Mouse (Mus musculus) induced T-regulatory cell, adult 2 months (primary cell): ENCODE measurements around the gene Iqcm.
"Not testable (repeated sequence)": the region's sequence is repeated elsewhere in the genome, so short reads cannot be mapped to it uniquely, and the experiment has no call there.

Experiments
- DNase-seq: peaks from one replicate; pipeline ENCODE4 v3.0.0-alpha.2; 2012; ENCODE audit warnings: low read depth

Gene Iqcm

GRCm38 (mm10) chr8:75448394-75448793 lies at the start of gene Iqcm:
TSS of gene Iqcm (plus strand) at chr8:75448694.
- DNase-seq: no peak

- DNase-seq: no peak
These were observed 42.0 kb upstream of the Iqcm start, which contains the start of gene Gm10358 for GRCm38 (mm10) chr8:75406489-75406888. TSS of gene Gm10358 (minus strand) at chr8:75406589.

GRCm38 (mm10) chr8:75415696-75416095 lies 32.8 kb upstream of the Iqcm start:
- not testable (repeated sequence) for DNase-seq

GRCm38 (mm10) chr8:75476756-75477155 lies 28.3 kb downstream of the Iqcm start:
- no peak for DNase-seq

- no peak for DNase-seq
These were observed 40.7 kb downstream of the Iqcm start for GRCm38 (mm10) chr8:75489035-75489678.

DNA sequence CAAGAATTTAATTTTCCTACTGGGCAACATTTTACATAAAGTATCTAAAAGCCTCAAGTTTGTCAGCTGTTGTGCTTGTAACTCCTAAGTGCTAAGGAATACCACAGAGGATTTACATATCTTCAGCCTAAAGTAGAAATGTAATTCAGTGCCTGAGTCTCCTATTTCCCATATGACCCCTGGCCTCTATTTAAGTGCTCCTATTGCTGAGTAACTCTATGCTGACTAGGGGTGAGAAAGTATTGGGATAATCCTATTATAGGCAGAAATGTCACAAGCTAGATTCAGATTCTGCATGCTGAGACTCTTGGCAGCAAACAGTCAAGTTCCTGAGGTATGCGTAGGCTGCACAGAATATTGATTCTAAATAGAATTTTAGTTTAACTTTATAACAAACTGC lies 60.8 kb downstream of the Iqcm start:
- DNase-seq: no peak

DNA sequence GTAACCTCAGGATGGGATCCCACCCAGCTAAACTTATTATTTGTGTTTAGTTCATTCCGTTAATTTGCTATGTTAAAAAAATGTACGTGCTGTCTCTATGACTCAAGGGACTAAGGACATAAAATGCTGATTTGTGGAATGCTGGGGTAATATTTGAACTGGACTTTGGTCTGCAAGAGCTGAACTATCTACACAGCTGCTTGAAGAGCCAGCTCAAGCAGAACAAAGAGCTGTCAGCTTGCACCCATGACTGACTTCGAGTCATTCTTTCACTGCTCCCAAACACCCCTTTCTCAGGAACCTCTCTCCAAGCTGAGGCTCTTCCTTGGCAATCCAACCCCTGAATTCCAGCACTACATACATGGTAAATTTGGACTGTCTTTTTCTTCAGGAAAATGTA lies 65.3 kb downstream of the Iqcm start:
- DNase-seq: no peak

DNA sequence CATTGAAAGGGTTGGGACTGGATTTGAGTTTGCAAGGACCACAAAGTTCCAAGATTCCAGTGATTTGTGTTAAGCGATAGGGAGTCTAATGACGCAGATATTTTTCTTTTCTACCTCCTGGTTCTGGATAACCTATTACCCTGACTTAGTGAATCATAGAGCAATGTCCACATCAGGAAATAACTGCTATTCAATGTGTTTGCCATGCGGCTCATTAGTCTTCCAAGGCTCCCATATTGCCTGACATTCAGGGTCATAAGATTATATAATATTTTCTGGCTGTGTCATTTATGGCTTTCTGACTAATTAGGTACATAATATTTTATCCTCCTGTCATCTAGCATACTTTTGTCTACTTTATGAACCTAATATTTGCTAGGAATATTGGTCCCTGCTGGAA lies 100.8 kb downstream of the Iqcm start:
- no peak for DNase-seq

GRCm38 (mm10) chr8:75596281-75596680 lies 147.8 kb downstream of the Iqcm start:
- DNase-seq: no peak

- no peak for DNase-seq
These were observed 194.5 kb downstream of the Iqcm start for GRCm38 (mm10) chr8:75642958-75643357.

DNA sequence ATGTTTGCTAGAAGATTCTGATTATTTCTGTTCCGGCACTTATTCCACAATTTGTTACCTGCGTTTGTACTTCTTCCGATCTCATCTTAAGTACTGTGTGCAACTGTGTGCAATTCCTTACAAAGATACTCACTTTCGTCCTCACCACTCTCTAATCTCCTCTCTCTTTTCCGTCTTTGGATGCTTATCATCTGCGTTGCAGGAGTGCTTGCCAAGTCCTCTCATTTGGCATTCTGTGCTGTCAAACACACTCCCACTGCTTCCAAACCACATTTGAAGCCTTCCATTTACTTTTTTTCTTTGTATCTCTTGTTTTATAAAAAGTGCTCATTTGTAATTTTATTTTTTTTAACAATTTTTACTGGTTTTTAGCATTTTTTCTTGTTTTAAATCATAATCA lies 210.8 kb downstream of the Iqcm start:
- no peak for DNase-seq

GRCm38 (mm10) chr8:75746561-75746960 lies 298.1 kb downstream of the Iqcm start:
- no peak for DNase-seq

DNA sequence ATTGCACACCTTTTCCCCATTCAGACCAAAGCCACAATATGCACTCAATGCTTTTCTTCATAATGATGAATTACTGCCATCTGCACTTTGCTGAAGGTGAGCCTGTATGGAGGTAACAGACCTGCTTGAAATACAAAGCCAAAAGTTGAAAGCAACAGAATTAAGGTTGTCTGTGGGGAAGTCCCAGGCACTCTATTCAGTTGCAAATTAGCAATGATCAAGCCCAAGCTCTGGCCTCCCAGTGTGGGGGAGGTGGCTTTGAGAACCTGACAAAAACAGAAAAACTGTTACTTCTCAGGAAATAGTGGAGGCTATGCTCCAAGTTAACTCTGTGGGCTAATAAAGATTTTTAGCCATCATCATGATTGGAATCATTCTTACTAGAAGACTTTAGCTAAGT lies 307.1 kb downstream of the Iqcm start:
- no peak for DNase-seq

GRCm38 (mm10) chr8:75828468-75829132 lies 380.1 kb downstream of the Iqcm start:
- no peak for DNase-seq

DNA sequence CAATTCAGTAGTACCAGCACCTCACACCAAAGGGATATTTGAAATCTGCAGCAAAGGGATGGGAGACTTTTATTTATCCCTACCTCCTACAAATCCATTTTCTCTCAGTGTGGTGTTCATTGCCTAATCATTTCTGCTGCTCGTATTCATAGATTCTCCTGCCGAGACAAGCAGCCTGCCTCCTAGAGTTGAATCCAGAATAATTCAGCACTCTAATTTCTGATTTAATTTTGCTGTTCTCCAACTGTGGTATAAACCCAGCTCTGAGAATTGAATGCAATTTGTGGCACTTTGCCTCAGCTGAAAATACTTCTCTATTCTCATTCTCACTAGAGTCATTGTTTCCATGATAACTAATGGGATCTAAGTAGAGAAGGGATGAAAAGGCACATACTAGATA lies 386.8 kb downstream of the Iqcm start:
- DNase-seq: no peak

- no peak for DNase-seq
These were observed 469.3 kb downstream of the Iqcm start for GRCm38 (mm10) chr8:75917603-75918344.

GRCm38 (mm10) chr8:75949166-75949565 lies 500.7 kb downstream of the Iqcm start:
- DNase-seq: no peak

- DNase-seq: no peak
These were observed 507.5 kb downstream of the Iqcm start for GRCm38 (mm10) chr8:75956016-75956415.

DNA sequence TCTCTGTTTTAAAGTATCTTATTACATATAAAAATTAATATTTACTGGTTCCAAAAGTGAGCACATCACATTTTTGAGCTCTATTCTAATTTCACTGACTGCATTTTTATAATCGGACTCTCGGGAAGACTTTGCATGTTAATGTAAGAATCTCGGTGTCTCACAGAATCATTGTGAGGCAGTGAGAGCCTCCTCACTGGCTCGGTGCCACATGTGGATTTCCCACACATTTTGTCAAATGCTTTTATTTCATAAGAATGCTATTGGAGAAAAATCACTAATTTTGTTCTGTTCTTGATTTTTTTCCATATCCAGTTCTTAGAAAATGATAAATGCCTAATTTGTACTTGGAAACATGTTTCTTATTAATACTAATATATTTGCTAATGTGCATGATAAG lies 570.0 kb downstream of the Iqcm start:
- no peak for DNase-seq
